Mouse (Mus musculus): Measurements from ENCODE around the gene Rdh9. TPM values are rescaled to one million over a fixed set of nuclear protein-coding genes. Genes with fewer than 3 reads are reported as not detected.

The Rdh9 gene
- 0.38 TPM in 1 of 2 replicates, not detected in the other for polyA plus RNA-seq (2014; fragmentation: Nextera tagmentation; extraction: Ambion mirVana)

DNA sequence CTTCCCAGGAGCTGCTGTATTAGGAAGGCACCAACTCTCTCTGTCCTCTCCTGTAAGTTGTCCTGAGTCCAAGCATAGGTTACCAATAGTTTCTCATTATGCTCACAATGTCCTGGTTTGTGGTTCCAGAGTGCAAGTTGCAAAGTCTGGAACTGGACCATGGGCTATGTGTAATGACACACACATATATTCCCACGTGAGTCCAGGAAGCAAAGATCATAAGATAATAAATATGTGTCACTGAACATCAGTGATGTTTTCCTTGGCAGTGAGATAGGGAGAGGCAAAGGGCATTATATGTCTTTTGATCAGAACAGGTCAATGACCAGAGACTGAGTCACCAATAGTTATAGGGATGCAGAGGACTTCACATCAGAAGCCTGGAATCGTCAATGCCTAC, at the start of gene Rdh9:
Gene Rdh9 (plus strand): TSS at position 376 of the 400 bp plus-strand sequence.
- no peak within 1 kb of the TSS for H3K9ac ChIP-seq (ENCODE audit: low read depth, low read length)
- no peak for ATAC-seq (ENCODE audit: low read depth)
- no peaks in the 10 kb centered on the region for H3K36me3 ChIP-seq (ENCODE audit: control insufficient read depth, insufficient read depth, low read length)
- WGBS: 73% methylated on average over 2 of the region's 2 CpGs
- H3K27ac ChIP-seq (replicated peaks; ENCODE audit: low read depth, low read length): no peak within 1 kb of the TSS
- no peak within 1 kb of the TSS for H3K4me3 ChIP-seq (ENCODE audit: low read depth, low read length)
- H3K4me1 ChIP-seq (ENCODE audit: control insufficient read depth, insufficient read depth, low read length): no peaks in the 10 kb centered on the region
- H3K27me3 ChIP-seq (replicated peaks; ENCODE audit: control insufficient read depth, insufficient read depth, low read length): no peaks in the 10 kb centered on the region
- H3K9me3 ChIP-seq (ENCODE audit: control insufficient read depth, low read length): no peaks in the 10 kb centered on the region
- H3K4me2 ChIP-seq (ENCODE audit: low read depth, low read length): no peak within 1 kb of the TSS
- DNase-seq (ENCODE audit: low spot score): no peak

DNA sequence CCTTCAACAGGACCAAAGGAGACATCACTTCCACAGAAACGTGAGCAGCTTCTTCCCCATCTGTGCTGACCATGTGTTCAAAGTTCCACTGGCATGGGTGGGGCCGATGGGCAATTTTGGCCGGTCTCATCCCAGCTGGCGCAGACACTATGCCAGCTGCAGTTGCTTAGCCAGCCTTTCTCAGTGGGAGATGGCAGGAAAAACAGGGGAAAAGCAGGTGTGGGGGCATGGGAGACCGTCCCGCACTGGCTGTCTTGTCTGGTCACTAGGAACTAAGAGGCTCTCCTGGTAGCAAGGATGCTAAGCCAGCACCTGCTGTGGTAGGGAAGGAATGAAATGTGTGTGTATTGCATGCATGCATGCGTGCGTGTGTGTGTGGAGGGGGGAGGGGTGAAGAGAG, 47.7 kb upstream of the Rdh9 start:
- H3K4me1 ChIP-seq (ENCODE audit: control insufficient read depth, insufficient read depth, low read length): no peaks in the 10 kb centered on the region
- DNase-seq (ENCODE audit: low spot score): no peak
- H3K36me3 ChIP-seq (ENCODE audit: control insufficient read depth, insufficient read depth, low read length): no peaks in the 10 kb centered on the region
- no peak overlapping the region for H3K4me2 ChIP-seq (ENCODE audit: low read depth, low read length)
- 66% methylated on average over 8 of the region's 8 CpGs for WGBS
- 0 out of 2 replicates have a peak, but pooled peaks cover 4% of the 10 kb centered on the region for H3K27me3 ChIP-seq (replicated peaks; ENCODE audit: control insufficient read depth, insufficient read depth, low read length)
- no peak overlapping the region for H3K27ac ChIP-seq (replicated peaks; ENCODE audit: low read depth, low read length)
- no peaks in the 10 kb centered on the region for H3K9me3 ChIP-seq (ENCODE audit: control insufficient read depth, low read length)
- H3K9ac ChIP-seq (ENCODE audit: low read depth, low read length): no peak overlapping the region
- no peak overlapping the region for H3K4me3 ChIP-seq (ENCODE audit: low read depth, low read length)
- ATAC-seq (ENCODE audit: low read depth): no peak

DNA sequence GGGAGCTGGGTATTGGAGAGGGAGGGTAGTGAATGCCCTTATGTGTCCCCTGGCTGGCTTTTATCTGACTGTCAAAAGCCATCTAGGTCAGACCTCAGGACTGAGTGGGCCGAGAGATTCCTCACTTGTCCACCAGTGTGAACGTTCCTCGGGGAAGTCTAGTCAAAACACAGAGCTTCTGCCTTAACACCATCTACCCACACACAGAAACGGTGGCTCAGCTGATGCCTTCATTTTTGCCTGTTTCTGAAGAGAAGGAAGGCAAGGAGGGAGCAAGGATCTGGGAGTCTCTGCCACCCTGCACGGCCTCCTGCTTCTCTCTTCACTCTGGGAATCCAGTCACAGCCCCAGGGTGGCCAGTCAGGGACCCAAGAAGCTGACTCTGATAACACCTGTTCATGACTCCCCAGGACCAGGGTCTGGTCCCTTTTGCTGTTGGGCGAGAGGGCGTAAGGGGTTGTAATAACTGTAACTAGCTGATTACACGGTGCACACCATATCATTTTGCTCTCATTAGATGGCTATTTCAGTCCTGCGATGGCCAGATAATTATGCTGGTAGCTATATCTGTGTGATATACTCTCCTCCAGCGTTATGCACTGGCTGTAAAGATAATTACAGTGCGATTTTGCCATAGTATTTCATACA, 45.8 kb upstream of the Rdh9 start:
- 0 out of 2 replicates have a peak, but pooled peaks cover 4% of the 10 kb centered on the region for H3K27me3 ChIP-seq (replicated peaks; ENCODE audit: control insufficient read depth, insufficient read depth, low read length)
- no peak overlapping the region for H3K4me3 ChIP-seq (ENCODE audit: low read depth, low read length)
- no peak for DNase-seq (ENCODE audit: low spot score)
- no peak for ATAC-seq (ENCODE audit: low read depth)
- H3K4me2 ChIP-seq (ENCODE audit: low read depth, low read length): no peak overlapping the region
- no peak overlapping the region for H3K27ac ChIP-seq (replicated peaks; ENCODE audit: low read depth, low read length)
- WGBS: 48% methylated on average over 11 of the region's 11 CpGs
- H3K9ac ChIP-seq (ENCODE audit: low read depth, low read length): no peak overlapping the region
- H3K36me3 ChIP-seq (ENCODE audit: control insufficient read depth, insufficient read depth, low read length): no peaks in the 10 kb centered on the region
- H3K9me3 ChIP-seq (ENCODE audit: control insufficient read depth, low read length): no peaks in the 10 kb centered on the region
- H3K4me1 ChIP-seq (ENCODE audit: control insufficient read depth, insufficient read depth, low read length): no peaks in the 10 kb centered on the region

DNA sequence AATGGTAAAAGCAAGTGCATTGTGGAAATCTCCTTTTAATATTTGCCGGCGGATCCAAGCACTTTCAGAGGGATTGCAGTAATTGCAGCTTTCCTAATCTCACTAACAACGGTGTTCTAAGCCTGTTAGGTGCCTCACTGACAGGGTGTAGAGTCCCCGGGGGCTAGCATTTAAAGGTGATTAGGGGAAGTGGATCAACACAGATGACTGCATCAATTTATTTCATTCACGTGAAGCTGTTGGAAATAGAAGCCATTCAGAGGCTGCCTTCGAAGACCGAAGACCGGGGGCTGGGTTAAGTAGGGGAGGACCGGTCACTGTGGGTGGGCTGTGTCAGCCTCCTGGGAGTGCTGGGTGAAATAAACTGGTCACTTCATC, 45.3 kb upstream of the Rdh9 start:
- Histone ChIP-seq H3K4me1 (ENCODE audit: control insufficient read depth, insufficient read depth, low read length) (no peaks in the 10 kb centered on the region), H3K4me2 (ENCODE audit: low read depth, low read length) (no peak overlapping the region), H3K4me3 (ENCODE audit: low read depth, low read length) (no peak overlapping the region), H3K9me3 (ENCODE audit: control insufficient read depth, low read length) (no peaks in the 10 kb centered on the region), H3K36me3 (ENCODE audit: control insufficient read depth, insufficient read depth, low read length) (no peaks in the 10 kb centered on the region), H3K27me3 (replicated peaks; ENCODE audit: control insufficient read depth, insufficient read depth, low read length) (0 out of 2 replicates have a peak, but pooled peaks cover 4% of the 10 kb centered on the region), H3K27ac (replicated peaks; ENCODE audit: low read depth, low read length) (no peak overlapping the region), H3K9ac (ENCODE audit: low read depth, low read length) (no peak overlapping the region)
- ATAC-seq (ENCODE audit: low read depth) (0 out of 2 replicates have a peak, but pooled peaks have one; percentile 35), DNase-seq (ENCODE audit: low spot score) (peak; percentile 56)
- 33% methylated on average over 9 of the region's 9 CpGs for WGBS

DNA sequence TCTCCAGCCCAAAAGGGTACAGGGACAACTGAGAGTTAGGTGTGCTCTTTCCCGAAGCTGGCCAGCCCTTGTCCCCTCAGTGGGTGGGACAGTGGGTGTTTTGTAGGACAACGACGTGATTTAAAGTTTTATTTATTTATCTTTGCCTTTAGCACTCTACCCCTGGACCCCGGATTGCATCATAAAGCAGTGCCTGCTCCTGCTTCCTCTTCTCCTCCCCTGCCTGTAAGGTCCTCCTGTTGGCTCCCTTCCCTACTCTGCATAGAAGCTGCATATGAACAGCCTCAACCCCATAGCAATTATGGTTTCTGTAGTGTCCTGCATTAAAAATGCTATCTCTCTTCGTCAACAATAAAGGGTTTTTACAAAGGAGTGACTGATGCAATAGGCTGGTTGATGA, 44.8 kb upstream of the Rdh9 start:
- no peaks in the 10 kb centered on the region for H3K36me3 ChIP-seq (ENCODE audit: control insufficient read depth, insufficient read depth, low read length)
- no peak overlapping the region for H3K9ac ChIP-seq (ENCODE audit: low read depth, low read length)
- no peaks in the 10 kb centered on the region for H3K9me3 ChIP-seq (ENCODE audit: control insufficient read depth, low read length)
- 0 out of 2 replicates have a peak, but pooled peaks cover 4% of the 10 kb centered on the region for H3K27me3 ChIP-seq (replicated peaks; ENCODE audit: control insufficient read depth, insufficient read depth, low read length)
- ATAC-seq (ENCODE audit: low read depth) (no peak), DNase-seq (ENCODE audit: low spot score) (no peak)
- WGBS: 30% methylated on average over 5 of the region's 5 CpGs
- H3K4me3 ChIP-seq (ENCODE audit: low read depth, low read length): no peak overlapping the region
- no peaks in the 10 kb centered on the region for H3K4me1 ChIP-seq (ENCODE audit: control insufficient read depth, insufficient read depth, low read length)
- no peak overlapping the region for H3K27ac ChIP-seq (replicated peaks; ENCODE audit: low read depth, low read length)
- no peak overlapping the region for H3K4me2 ChIP-seq (ENCODE audit: low read depth, low read length)

DNA sequence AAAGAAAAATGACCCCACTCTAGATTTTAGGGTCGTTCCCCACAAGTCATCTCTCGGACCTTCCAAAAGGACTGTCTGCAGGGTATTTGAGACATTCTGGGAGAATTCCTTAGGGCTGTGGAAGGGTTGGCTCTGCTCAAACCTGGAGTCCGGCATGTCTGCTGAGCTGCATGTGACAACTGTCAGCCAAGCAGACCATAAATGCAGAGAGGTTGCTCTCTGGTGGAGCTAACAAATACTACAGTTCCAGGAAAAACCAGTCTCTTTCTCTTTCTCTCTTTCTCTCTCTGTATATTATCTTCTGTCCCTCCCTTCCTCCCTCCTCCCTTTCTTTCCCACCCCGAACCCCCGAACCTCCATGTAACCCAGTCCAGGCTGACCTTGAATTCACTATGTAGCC, 41.8 kb upstream of the Rdh9 start:
- Histone ChIP-seq H3K4me3 (ENCODE audit: low read depth, low read length) (no peak overlapping the region), H3K36me3 (ENCODE audit: control insufficient read depth, insufficient read depth, low read length) (no peaks in the 10 kb centered on the region), H3K27me3 (replicated peaks; ENCODE audit: control insufficient read depth, insufficient read depth, low read length) (no peaks in the 10 kb centered on the region), H3K4me2 (ENCODE audit: low read depth, low read length) (no peak overlapping the region), H3K4me1 (ENCODE audit: control insufficient read depth, insufficient read depth, low read length) (no peaks in the 10 kb centered on the region), H3K27ac (replicated peaks; ENCODE audit: low read depth, low read length) (no peak overlapping the region), H3K9me3 (ENCODE audit: control insufficient read depth, low read length) (no peaks in the 10 kb centered on the region), H3K9ac (ENCODE audit: low read depth, low read length) (no peak overlapping the region)
- DNase-seq (ENCODE audit: low spot score) (peak; percentile 49), ATAC-seq (ENCODE audit: low read depth) (no peak)
- 40% methylated on average over 5 of the region's 5 CpGs for WGBS

DNA sequence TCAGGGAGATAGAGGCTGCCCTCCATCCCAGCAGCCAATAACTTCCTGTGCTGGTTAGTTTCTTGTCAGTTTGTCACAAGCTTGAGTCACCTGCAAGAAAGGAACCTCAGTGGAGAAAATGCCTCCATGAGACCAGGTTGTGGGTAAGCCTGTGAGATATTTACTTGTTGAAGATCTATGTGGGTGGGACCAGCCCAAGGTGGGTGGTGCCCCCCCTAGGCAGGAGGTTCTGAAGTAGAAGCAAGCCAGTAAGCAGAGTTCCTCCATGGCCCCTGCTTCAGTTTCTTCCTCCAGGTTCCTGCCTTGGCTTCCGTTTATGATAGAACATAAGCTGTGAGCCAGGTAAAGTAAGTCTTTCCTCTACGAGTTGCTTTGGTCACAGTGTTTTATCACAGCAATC, 39.9 kb upstream of the Rdh9 start:
- no peaks in the 10 kb centered on the region for H3K9me3 ChIP-seq (ENCODE audit: control insufficient read depth, low read length)
- ATAC-seq (ENCODE audit: low read depth): no peak
- no peak for DNase-seq (ENCODE audit: low spot score)
- H3K27ac ChIP-seq (replicated peaks; ENCODE audit: low read depth, low read length): no peak overlapping the region
- peaks cover 8% of the 10 kb centered on the region; the same call in 1 of the 2 replicates for H3K4me1 ChIP-seq (ENCODE audit: control insufficient read depth, insufficient read depth, low read length)
- no peak overlapping the region for H3K9ac ChIP-seq (ENCODE audit: low read depth, low read length)
- H3K36me3 ChIP-seq (ENCODE audit: control insufficient read depth, insufficient read depth, low read length): 0 out of 2 replicates have a peak, but pooled peaks cover under 1% of the 10 kb centered on the region
- no peaks in the 10 kb centered on the region for H3K27me3 ChIP-seq (replicated peaks; ENCODE audit: control insufficient read depth, insufficient read depth, low read length)
- WGBS: 78% methylated on average over 2 of the region's 2 CpGs
- no peak overlapping the region for H3K4me3 ChIP-seq (ENCODE audit: low read depth, low read length)
- H3K4me2 ChIP-seq (ENCODE audit: low read depth, low read length): no peak overlapping the region

DNA sequence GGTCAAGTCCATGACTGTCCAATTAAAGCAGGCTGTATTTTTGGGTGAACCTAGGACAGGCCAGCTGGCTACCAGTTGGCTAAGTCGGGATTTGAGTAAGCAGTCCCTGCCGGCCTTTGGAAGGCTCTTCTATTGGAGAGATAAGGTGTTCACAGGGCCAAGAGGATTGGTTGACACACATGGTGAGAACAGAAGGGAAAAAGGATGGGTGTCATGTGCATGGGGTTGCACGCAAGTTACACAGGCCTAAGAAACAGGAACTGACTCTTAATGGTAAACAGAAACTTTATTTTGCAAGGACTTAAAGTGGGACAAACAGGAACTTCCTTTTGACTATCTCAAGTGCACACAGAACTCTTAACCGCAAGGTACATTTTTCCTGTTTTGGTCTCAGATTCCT, 39.3 kb upstream of the Rdh9 start:
- no peak overlapping the region for H3K4me3 ChIP-seq (ENCODE audit: low read depth, low read length)
- H3K36me3 ChIP-seq (ENCODE audit: control insufficient read depth, insufficient read depth, low read length): peaks cover 7% of the 10 kb centered on the region
- no peak overlapping the region for H3K9ac ChIP-seq (ENCODE audit: low read depth, low read length)
- 75% methylated on average over 4 of the region's 4 CpGs for WGBS
- DNase-seq (ENCODE audit: low spot score) (no peak), ATAC-seq (ENCODE audit: low read depth) (no peak)
- H3K9me3 ChIP-seq (ENCODE audit: control insufficient read depth, low read length): no peaks in the 10 kb centered on the region
- no peak overlapping the region for H3K27ac ChIP-seq (replicated peaks; ENCODE audit: low read depth, low read length)
- H3K4me1 ChIP-seq (ENCODE audit: control insufficient read depth, insufficient read depth, low read length): peaks cover 8% of the 10 kb centered on the region; the same call in 1 of the 2 replicates
- no peak overlapping the region for H3K4me2 ChIP-seq (ENCODE audit: low read depth, low read length)
- no peaks in the 10 kb centered on the region for H3K27me3 ChIP-seq (replicated peaks; ENCODE audit: control insufficient read depth, insufficient read depth, low read length)

DNA sequence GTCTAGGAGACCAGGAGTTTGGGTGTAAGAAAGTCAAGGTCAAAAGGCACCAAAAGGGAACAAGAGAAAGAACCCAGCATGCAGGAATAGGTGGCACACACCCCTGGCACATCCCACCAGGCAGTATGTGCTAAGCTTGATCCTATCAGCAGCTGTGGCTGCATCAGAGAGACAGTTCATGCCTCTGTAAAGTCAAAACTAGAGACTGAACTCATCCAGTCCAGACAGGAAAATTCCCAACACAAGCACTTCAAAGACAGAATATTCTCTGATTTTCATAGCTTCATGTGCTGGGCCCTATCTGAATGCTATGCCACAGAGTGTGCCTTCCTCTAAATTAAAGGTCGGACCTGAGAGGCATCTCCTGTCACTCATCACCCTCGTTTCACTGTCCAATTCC, 38.6 kb upstream of the Rdh9 start:
- no peaks in the 10 kb centered on the region for H3K9me3 ChIP-seq (ENCODE audit: control insufficient read depth, low read length)
- H3K4me1 ChIP-seq (ENCODE audit: control insufficient read depth, insufficient read depth, low read length): peaks cover 8% of the 10 kb centered on the region; the same call in 1 of the 2 replicates
- H3K4me3 ChIP-seq (ENCODE audit: low read depth, low read length): no peak overlapping the region
- H3K4me2 ChIP-seq (ENCODE audit: low read depth, low read length): no peak overlapping the region
- WGBS: 19% methylated on average over 2 of the region's 2 CpGs
- peaks cover 13% of the 10 kb centered on the region for H3K36me3 ChIP-seq (ENCODE audit: control insufficient read depth, insufficient read depth, low read length)
- H3K27ac ChIP-seq (replicated peaks; ENCODE audit: low read depth, low read length): no peak overlapping the region
- no peak overlapping the region for H3K9ac ChIP-seq (ENCODE audit: low read depth, low read length)
- ATAC-seq (ENCODE audit: low read depth) (no peak), DNase-seq (ENCODE audit: low spot score) (no peak)
- no peaks in the 10 kb centered on the region for H3K27me3 ChIP-seq (replicated peaks; ENCODE audit: control insufficient read depth, insufficient read depth, low read length)

Data from embryonic facial prominence, embryonic 14.5 days (tissue).